Mouse (Mus musculus) CD4-positive, CD25-positive, alpha-beta regulatory T cell, adult 2 months (primary cell): ENCODE measurements around the gene Tap2.
"Not testable (repeated sequence)": the region's sequence is repeated elsewhere in the genome, so short reads cannot be mapped to it uniquely, and the experiment has no call there.

Experiments
- DNase-seq: peaks from one replicate; pipeline ENCODE4 v3.0.0-alpha.2; 2012; ENCODE audit warnings: low read depth, low spot score

Gene Tap2

GRCm38 (mm10) chr17:34213936-34214335 is 10.6 kb downstream of the Tap2 start:
- no peak for DNase-seq

DNA sequence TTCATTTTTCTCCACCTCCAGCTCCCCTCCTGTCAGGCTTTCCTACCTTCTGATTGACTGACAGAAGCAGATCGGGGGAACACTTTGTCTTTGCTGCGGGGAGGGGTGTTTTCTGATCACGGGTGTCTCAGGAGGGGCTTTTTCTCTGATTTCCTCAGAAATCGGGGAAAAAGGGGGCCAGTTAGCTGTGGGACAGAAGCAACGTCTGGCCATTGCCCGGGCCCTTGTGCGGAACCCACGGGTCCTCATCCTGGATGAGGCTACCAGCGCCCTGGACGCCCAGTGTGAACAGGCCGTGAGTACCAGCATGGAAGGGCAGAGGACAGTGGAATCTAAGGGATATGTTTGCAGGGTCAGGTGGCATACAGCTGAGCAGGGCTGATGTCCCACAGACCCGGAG is 11.8 kb downstream of the Tap2 start:
- DNase-seq, result no peak

- no peak for DNase-seq
Measured at GRCm38 (mm10) chr17:34217216-34217928, 14.0 kb downstream of the Tap2 start.

- no peak for DNase-seq
Measured at GRCm38 (mm10) chr17:34217986-34218385, 14.7 kb downstream of the Tap2 start.

GRCm38 (mm10) chr17:34218675-34219074 is 15.3 kb downstream of the Tap2 start:
- peak; percentile 68 for DNase-seq

DNA sequence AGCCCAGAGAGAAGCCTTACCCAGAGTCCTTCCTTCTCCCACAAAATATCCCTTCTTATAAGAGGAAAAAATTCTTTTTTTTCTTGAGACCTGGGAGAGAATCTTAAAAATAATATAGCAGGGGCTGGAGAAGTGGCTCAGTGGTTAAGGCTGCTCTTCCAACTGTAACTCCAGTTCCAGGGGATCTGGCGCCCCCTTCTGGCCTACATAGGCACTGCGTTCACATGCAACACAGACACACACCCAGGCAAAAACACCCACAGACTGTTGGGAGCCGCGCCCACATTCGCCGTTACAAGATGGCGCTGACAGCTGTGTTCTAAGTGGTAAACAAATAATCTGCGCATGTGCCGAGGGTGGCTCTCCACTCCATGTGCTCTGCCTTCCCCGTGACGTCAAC is 15.8 kb downstream of the Tap2 start:
- DNase-seq, result peak; percentile 90

GRCm38 (mm10) chr17:34219801-34220200 is 16.5 kb downstream of the Tap2 start:
- not testable (repeated sequence) for DNase-seq

DNA sequence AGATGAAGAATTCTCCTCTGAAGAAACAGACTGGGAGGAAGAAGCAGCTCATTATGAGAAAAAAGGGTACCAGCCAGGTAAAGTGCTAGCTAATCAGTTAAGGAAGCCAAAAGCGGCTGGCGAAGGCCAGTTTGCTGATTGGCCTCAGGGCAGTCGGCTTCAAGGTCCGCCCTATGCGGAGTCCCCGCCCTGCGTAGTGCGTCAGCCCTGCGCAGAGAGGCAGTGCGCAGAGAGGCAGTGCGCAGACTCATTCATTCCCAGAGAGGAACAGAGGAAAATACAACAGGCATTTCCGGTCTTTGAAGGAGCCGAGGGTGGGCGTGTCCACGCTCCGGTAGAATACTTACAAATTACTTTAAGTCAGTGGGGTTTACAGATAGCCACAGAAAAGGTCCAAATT is 17.1 kb downstream of the Tap2 start:
- DNase-seq, result not testable (repeated sequence)

GRCm38 (mm10) chr17:34224816-34225215 is 21.5 kb downstream of the Tap2 start:
- DNase-seq, result no peak

DNA sequence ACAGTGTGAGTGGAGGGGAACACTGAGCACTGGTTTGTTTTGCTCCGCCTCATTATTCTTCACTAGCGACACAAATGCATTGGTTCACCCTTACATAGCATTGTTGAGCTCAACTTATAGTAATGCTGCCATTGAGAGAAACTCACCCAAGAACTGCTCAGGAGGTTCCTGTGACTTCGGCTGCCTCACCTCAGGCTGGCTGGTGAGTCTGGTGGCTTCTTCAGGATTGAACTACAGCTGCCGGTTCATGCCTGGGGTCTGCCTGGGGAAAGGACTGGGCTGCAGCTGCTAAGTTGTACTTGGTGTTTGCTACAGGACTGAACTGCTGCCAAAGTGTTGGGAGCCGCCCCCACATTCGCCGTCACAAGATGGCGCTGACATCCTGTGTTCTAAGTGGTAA is 22.1 kb downstream of the Tap2 start:
- no peak for DNase-seq

GRCm38 (mm10) chr17:34225911-34226310 is 22.6 kb downstream of the Tap2 start:
- not testable (repeated sequence) for DNase-seq

DNA sequence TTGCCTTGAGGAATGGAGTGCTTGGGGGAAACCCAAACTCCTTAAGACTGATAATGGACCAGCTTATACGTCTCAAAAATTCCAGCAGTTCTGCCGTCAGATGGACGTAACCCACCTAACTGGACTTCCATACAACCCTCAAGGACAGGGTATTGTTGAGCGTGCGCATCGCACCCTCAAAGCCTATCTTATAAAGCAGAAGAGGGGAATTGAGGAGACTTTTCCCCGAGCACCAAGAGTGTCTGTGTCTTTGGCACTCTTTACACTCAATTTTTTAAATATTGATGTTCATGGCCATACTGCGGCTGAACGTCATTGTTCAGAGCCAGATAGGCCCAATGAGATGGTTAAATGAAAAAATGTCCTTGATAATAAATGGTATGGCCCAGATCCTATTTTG is 27.6 kb downstream of the Tap2 start:
- DNase-seq, result not testable (repeated sequence)

GRCm38 (mm10) chr17:34232021-34232420 is 28.7 kb downstream of the Tap2 start:
- not testable (repeated sequence) for DNase-seq

GRCm38 (mm10) chr17:34234926-34235325 is 31.6 kb downstream of the Tap2 start:
- DNase-seq, result peak; percentile 97

- no peak for DNase-seq
Measured at GRCm38 (mm10) chr17:34236691-34237090, 33.4 kb downstream of the Tap2 start.

DNA sequence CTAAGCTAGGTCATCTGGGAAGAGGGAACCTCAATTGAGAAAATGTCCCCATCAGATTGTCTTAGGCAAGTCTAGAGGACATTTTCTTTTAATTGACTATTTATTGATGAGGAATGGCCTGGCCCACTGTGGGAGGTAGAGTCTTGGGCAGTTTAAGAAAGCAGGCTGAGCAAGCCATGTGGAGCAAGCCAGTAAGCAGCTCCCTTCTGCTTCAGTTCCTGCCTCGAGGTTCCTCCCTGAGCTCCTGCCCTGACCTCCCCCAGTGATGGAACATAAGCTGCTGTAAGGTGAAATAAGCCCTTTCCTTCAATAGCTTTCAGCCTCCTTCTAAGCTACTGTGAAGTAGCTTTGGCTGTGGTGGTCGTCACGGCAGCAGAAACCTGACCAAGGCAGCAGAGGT is 34.4 kb downstream of the Tap2 start:
- DNase-seq, result no peak

GRCm38 (mm10) chr17:34238706-34239105 is 35.4 kb downstream of the Tap2 start, which contains the start of gene H2-Ob:
Gene H2-Ob, plus strand, starts transcription at chr17:34238903.
- DNase-seq, result peak; percentile 93

- peak; percentile 69 for DNase-seq
Measured at GRCm38 (mm10) chr17:34239601-34240041, 36.3 kb downstream of the Tap2 start.

DNA sequence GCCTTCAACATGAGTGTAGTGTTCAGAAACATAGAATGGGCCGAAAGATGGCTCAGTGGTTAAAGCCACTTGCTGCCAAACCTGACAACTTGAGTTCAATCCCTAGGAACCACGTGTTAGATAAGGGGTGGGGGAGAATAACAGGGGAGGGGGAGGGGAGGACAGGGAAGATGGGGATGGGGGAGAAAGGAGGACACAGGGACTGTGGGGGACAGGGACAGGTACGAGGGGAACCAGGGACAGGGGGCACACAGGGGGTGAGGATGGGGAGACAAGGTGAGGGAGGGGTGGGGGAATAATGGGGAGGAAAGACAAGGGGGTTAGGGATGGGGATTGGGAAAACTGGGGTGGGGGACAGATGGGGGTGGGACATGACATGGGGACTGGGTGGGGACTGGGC is 37.0 kb downstream of the Tap2 start:
- no peak for DNase-seq

GRCm38 (mm10) chr17:34240916-34241315 is 37.6 kb downstream of the Tap2 start:
- no peak for DNase-seq

GRCm38 (mm10) chr17:34244656-34245055 is 41.3 kb downstream of the Tap2 start:
- DNase-seq, result no peak

GRCm38 (mm10) chr17:34247047-34247446 is 43.7 kb downstream of the Tap2 start:
- no peak for DNase-seq

DNA sequence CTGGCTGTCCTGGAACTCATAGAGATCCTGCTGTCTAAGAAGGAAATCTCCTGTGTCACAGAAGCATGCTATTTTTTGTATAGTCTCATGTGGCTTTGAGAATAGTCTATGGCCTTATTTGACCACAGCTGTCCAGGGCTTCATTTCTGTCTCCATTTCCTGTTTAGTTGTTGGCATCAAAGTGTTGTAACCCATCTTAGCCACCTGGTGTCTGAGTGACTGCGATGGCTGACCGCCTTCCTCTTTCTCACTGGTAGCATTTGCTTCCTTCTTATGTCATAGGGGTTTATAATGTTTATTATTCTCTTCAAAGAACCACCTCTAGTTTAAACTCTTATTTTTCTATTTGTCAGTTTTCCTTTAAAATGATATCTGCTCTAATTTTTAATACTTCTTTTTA is 45.4 kb downstream of the Tap2 start:
- DNase-seq, result no peak

DNA sequence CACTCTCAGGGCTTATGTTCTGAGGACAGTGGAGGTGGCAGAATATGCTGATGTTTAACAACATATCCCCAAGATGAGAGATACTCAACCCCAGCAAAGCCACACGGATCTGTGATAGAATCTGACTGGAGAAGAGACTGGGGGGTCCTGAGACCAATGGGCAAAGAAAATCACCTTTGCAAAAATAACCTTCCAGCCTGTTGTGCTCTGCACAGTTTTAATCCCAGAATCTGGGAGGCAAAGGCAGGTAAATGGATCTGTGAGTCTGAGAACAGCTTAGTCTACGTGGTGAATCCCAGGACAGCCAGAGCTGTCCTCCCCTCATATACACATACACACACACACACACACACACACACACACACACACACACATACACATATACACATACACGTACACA is 46.0 kb downstream of the Tap2 start:
- DNase-seq, result no peak
